Mouse (Mus musculus) forebrain, embryonic 11.5 days (tissue): Measurements from ENCODE around the gene Ikzf2. TPM values are rescaled to one million over a fixed set of nuclear protein-coding genes. Genes with fewer than 3 reads are reported as not detected.

ENCODE experiments used
- ATAC-seq: fragments of 200-750 bp; cut with Nextera tagmentation; replicated peaks from 2 replicates; pipeline ENCODE4 v1.8.0; 2017; ENCODE audit warnings: moderate TSS enrichment; ENCODE audit not compliant: low FRiP score
- DNase-seq: peaks from one replicate; pipeline ENCODE4 v3.0.0-alpha.2; 2017; ENCODE audit warnings: low spot score
- H3K27ac ChIP-seq: fragments of 300-500 bp; sonication (generic); 2 replicates; pipeline ENCODE4 v1.5.1; 2014; ENCODE audit warnings: low read depth, low read length
- H3K27me3 ChIP-seq: fragments of 300-500 bp; sonication (generic); 2 replicates; pipeline ENCODE4 v1.6.1; 2014; ENCODE audit warnings: mild to moderate bottlenecking, low read length, mixed read lengths; ENCODE audit not compliant: control insufficient read depth, insufficient read depth
- H3K36me3 ChIP-seq: fragments of 300-500 bp; sonication (generic); 2 replicates; pipeline ENCODE4 v1.6.1; 2014; ENCODE audit warnings: mild to moderate bottlenecking, low read length, moderate library complexity, mixed read lengths; ENCODE audit not compliant: control insufficient read depth, insufficient read depth
- H3K4me1 ChIP-seq: fragments of 300-500 bp; sonication (generic); replicated peaks from 2 replicates; pipeline ENCODE4 v1.6.1; 2014; ENCODE audit warnings: low read length, mixed read lengths; ENCODE audit not compliant: control insufficient read depth, insufficient read depth
- H3K4me2 ChIP-seq: fragments of 300-500 bp; sonication (generic); 2 replicates; pipeline ENCODE4 v1.6.1; 2014; ENCODE audit warnings: low read depth, mild to moderate bottlenecking, low read length, moderate library complexity, mixed read lengths; ENCODE audit not compliant: severe bottlenecking
- H3K4me3 ChIP-seq: fragments of 300-500 bp; sonication (generic); 2 replicates; pipeline ENCODE4 v1.5.1; 2014; ENCODE audit warnings: low read depth, low read length
- H3K9ac ChIP-seq: fragments of 300-500 bp; sonication (generic); 2 replicates; pipeline ENCODE4 v1.6.1; 2014; ENCODE audit warnings: low read length
- H3K9me3 ChIP-seq: fragments of 300-500 bp; sonication (generic); 2 replicates; pipeline ENCODE4 v1.6.1; 2016; ENCODE audit warnings: low read length, mixed read lengths; ENCODE audit not compliant: control insufficient read depth
- WGBS: fragments of 180-500 bp; shearing (Covaris S2); extraction: QIAGEN DNeasy Blood & Tissue Kit; methylation state at CpG from one replicate; pipeline ENCODE4 v1.1.7; 2014; 5-methylcytosine and 5-hydroxymethylcytosine counted together
- polyA plus RNA-seq: library from polyadenylated mRNA; unstranded; fragments of >200 nt; fragmentation: Nextera tagmentation; extraction: Ambion mirVana; gene quantifications from 2 replicates; pipeline ENCODE4 v1.2.1, GENCODE M21; 2014

Gene Ikzf2
- polyA plus RNA-seq, 1 experiment from 2014 or later = 6.2 TPM

- H3K9ac ChIP-seq = no peak overlapping the region
- no peak overlapping the region for H3K4me2 ChIP-seq
- no peaks in the 10 kb centered on the region for H3K27me3 ChIP-seq
- 91% methylated on average over 4 of the region's 4 CpGs for WGBS
- no peak overlapping the region for H3K4me3 ChIP-seq
- no peaks in the 10 kb centered on the region for H3K9me3 ChIP-seq
- ATAC-seq (no peak), DNase-seq (no peak)
- H3K4me1 ChIP-seq = no peaks in the 10 kb centered on the region
- H3K27ac ChIP-seq = no peak overlapping the region
- no peaks in the 10 kb centered on the region for H3K36me3 ChIP-seq
These were observed 137.1 kb downstream of the Ikzf2 start for GRCm38 (mm10) chr1:69549987-69550386.

- no peak overlapping the region for H3K4me2 ChIP-seq
- H3K36me3 ChIP-seq = no peaks in the 10 kb centered on the region
- WGBS = 91% methylated on average over 1 of the region's 1 CpGs
- H3K27ac ChIP-seq = no peak overlapping the region
- no peak overlapping the region for H3K9ac ChIP-seq
- H3K27me3 ChIP-seq = no peaks in the 10 kb centered on the region
- no peaks in the 10 kb centered on the region for H3K9me3 ChIP-seq
- DNase-seq = no peak
- no peak for ATAC-seq
- H3K4me3 ChIP-seq = no peak overlapping the region
- no peaks in the 10 kb centered on the region for H3K4me1 ChIP-seq
These were observed 141.2 kb downstream of the Ikzf2 start for GRCm38 (mm10) chr1:69545885-69546253.

- Histone ChIP-seq H3K4me1 (no peaks in the 10 kb centered on the region), H3K27ac (no peak overlapping the region), H3K9ac (no peak overlapping the region), H3K27me3 (no peaks in the 10 kb centered on the region), H3K36me3 (no peaks in the 10 kb centered on the region), H3K4me2 (no peak overlapping the region), H3K4me3 (no peak overlapping the region), H3K9me3 (no peaks in the 10 kb centered on the region)
- no peak for ATAC-seq
- no peak for DNase-seq
- 96% methylated on average over 8 of the region's 8 CpGs for WGBS
These were observed 141.7 kb downstream of the Ikzf2 start for GRCm38 (mm10) chr1:69545217-69545884.

- 92% methylated on average over 6 of the region's 6 CpGs for WGBS
- no peak overlapping the region for H3K4me3 ChIP-seq
- no peaks in the 10 kb centered on the region for H3K9me3 ChIP-seq
- no peak for DNase-seq
- H3K4me2 ChIP-seq = no peak overlapping the region
- H3K27me3 ChIP-seq = no peaks in the 10 kb centered on the region
- no peak overlapping the region for H3K9ac ChIP-seq
- no peak overlapping the region for H3K27ac ChIP-seq
- no peaks in the 10 kb centered on the region; the same call in 1 of the 2 replicates for H3K4me1 ChIP-seq
- no peaks in the 10 kb centered on the region for H3K36me3 ChIP-seq
- ATAC-seq = no peak
These were observed 143.1 kb downstream of the Ikzf2 start for GRCm38 (mm10) chr1:69543774-69544597.

- H3K36me3 ChIP-seq = no peaks in the 10 kb centered on the region
- ATAC-seq = no peak
- no peak overlapping the region for H3K27ac ChIP-seq
- H3K9ac ChIP-seq = no peak overlapping the region
- no peak overlapping the region for H3K4me2 ChIP-seq
- H3K4me1 ChIP-seq = no peaks in the 10 kb centered on the region; the same call in 1 of the 2 replicates
- no peaks in the 10 kb centered on the region for H3K9me3 ChIP-seq
- WGBS = 94% methylated on average over 3 of the region's 3 CpGs
- no peak for DNase-seq
- no peak overlapping the region for H3K4me3 ChIP-seq
- no peaks in the 10 kb centered on the region for H3K27me3 ChIP-seq
These were observed 144.5 kb downstream of the Ikzf2 start for GRCm38 (mm10) chr1:69542546-69542945.

GRCm38 (mm10) chr1:69538663-69539062 lies 148.4 kb downstream of the Ikzf2 start:
- Histone ChIP-seq H3K9me3 (no peaks in the 10 kb centered on the region), H3K9ac (no peak overlapping the region), H3K4me2 (no peak overlapping the region), H3K36me3 (no peaks in the 10 kb centered on the region), H3K27ac (no peak overlapping the region), H3K27me3 (no peaks in the 10 kb centered on the region), H3K4me3 (no peak overlapping the region), H3K4me1 (no peaks in the 10 kb centered on the region; the same call in 1 of the 2 replicates)
- peak; percentile 60 for DNase-seq
- ATAC-seq = peak; percentile 58
- 55% methylated on average over 7 of the region's 7 CpGs for WGBS

- no peak for DNase-seq
- Histone ChIP-seq H3K4me3 (no peak overlapping the region), H3K4me1 (no peaks in the 10 kb centered on the region; the same call in 1 of the 2 replicates), H3K36me3 (no peaks in the 10 kb centered on the region), H3K27ac (no peak overlapping the region), H3K9ac (no peak overlapping the region), H3K27me3 (no peaks in the 10 kb centered on the region), H3K9me3 (no peaks in the 10 kb centered on the region), H3K4me2 (no peak overlapping the region)
- ATAC-seq = no peak
- WGBS = 36% methylated on average over 3 of the region's 3 CpGs
These were observed 149.4 kb downstream of the Ikzf2 start for GRCm38 (mm10) chr1:69537619-69538018.

- H3K4me1 ChIP-seq = no peaks in the 10 kb centered on the region; the same call in 1 of the 2 replicates
- no peaks in the 10 kb centered on the region for H3K27me3 ChIP-seq
- DNase-seq (no peak), ATAC-seq (no peak)
- H3K4me3 ChIP-seq = no peak overlapping the region
- no peak overlapping the region for H3K9ac ChIP-seq
- 68% methylated on average over 4 of the region's 4 CpGs for WGBS
- H3K36me3 ChIP-seq = no peaks in the 10 kb centered on the region
- H3K27ac ChIP-seq = no peak overlapping the region
- no peaks in the 10 kb centered on the region for H3K9me3 ChIP-seq
- no peak overlapping the region for H3K4me2 ChIP-seq
These were observed 151.5 kb downstream of the Ikzf2 start for GRCm38 (mm10) chr1:69535507-69535906.
